Mouse (Mus musculus) testis, adult 2 months (tissue): ENCODE results near the gene Rad23a. TPM values are rescaled to one million over a fixed set of nuclear protein-coding genes. Genes with fewer than 3 reads are reported as not detected.

ENCODE experiments used
- H3K27ac ChIP-seq: fragments of 200-500 bp; 2 replicates; pipeline ENCODE4 v1.5.1; 2012; ENCODE audit warnings: low read depth, low read length; ENCODE audit not compliant: control insufficient read depth, insufficient read depth
- H3K27me3 ChIP-seq: fragments of 200-500 bp; 2 replicates; pipeline ENCODE4 v1.6.1; 2012; ENCODE audit warnings: mild to moderate bottlenecking, low read length, moderate library complexity; ENCODE audit not compliant: control insufficient read depth, insufficient read depth
- H3K36me3 ChIP-seq: fragments of 200-500 bp; 2 replicates; pipeline ENCODE4 v1.6.1; 2012; ENCODE audit warnings: mild to moderate bottlenecking, low read length; ENCODE audit not compliant: control insufficient read depth, insufficient read depth
- H3K4me1 ChIP-seq: fragments of 200-500 bp; 2 replicates; pipeline ENCODE4 v1.6.1; 2012; ENCODE audit warnings: low read length; ENCODE audit not compliant: control insufficient read depth, insufficient read depth
- H3K4me3 ChIP-seq: fragments of 200-500 bp; 2 replicates; pipeline ENCODE4 v1.5.1; 2012; ENCODE audit warnings: low read depth, mild to moderate bottlenecking, low read length, moderate library complexity, mixed read lengths; ENCODE audit not compliant: control insufficient read depth
- CTCF ChIP-seq: fragments of 200-500 bp; IDR thresholded peaks from 2 replicates; pipeline ENCODE4 v1.5.1; 2012; ENCODE audit warnings: low read depth, mild to moderate bottlenecking, inconsistent platforms, low read length, moderate library complexity; ENCODE audit not compliant: control insufficient read depth, insufficient read depth, insufficient replicate concordance
- POLR2A ChIP-seq: fragments of 200-500 bp; IDR thresholded peaks from 2 replicates; pipeline ENCODE4 v1.6.1; 2012; ENCODE audit warnings: low read depth, mild to moderate bottlenecking, inconsistent platforms, low read length, moderate library complexity; ENCODE audit not compliant: control insufficient read depth
- polyA plus RNA-seq: library from polyadenylated mRNA; depleted of rRNA; stranded (reverse); fragments of >200 nt; gene quantifications from 2 replicates; pipeline ENCODE4 v1.2.3, GENCODE M21; 2012

Gene Rad23a
- polyA plus RNA-seq, 1 experiment: 106 TPM

GRCm38 (mm10) chr8:84789345-84789744 lies 51.1 kb downstream of the Rad23a start:
- Histone ChIP-seq H3K27me3 (no peaks in the 10 kb centered on the region), H3K4me1 (peaks cover 19% of the 10 kb centered on the region), H3K4me3 (no peak overlapping the region), H3K27ac (no peak overlapping the region), H3K36me3 (no peaks in the 10 kb centered on the region)
- TF ChIP-seq POLR2A: no peak
- no peak for TF ChIP-seq CTCF

GRCm38 (mm10) chr8:84788896-84789295 lies 51.6 kb downstream of the Rad23a start:
- TF ChIP-seq POLR2A: no peak
- no peak overlapping the region for H3K4me3 ChIP-seq
- no peaks in the 10 kb centered on the region for H3K36me3 ChIP-seq
- no peaks in the 10 kb centered on the region for H3K27me3 ChIP-seq
- no peak overlapping the region for H3K27ac ChIP-seq
- H3K4me1 ChIP-seq: peaks cover 22% of the 10 kb centered on the region

- TF ChIP-seq CTCF (no peak), POLR2A (no peak)
- Histone ChIP-seq H3K36me3 (no peaks in the 10 kb centered on the region), H3K27me3 (no peaks in the 10 kb centered on the region), H3K27ac (no peak overlapping the region), H3K4me3 (no peak overlapping the region), H3K4me1 (peaks cover 22% of the 10 kb centered on the region)
These were observed 52.8 kb downstream of the Rad23a start for GRCm38 (mm10) chr8:84787523-84788302.

- H3K36me3 ChIP-seq: no peaks in the 10 kb centered on the region
- TF ChIP-seq CTCF (no peak), POLR2A (no peak)
- H3K27me3 ChIP-seq: no peaks in the 10 kb centered on the region
- H3K4me3 ChIP-seq: no peak overlapping the region
- H3K4me1 ChIP-seq: peaks cover 22% of the 10 kb centered on the region
- no peak overlapping the region for H3K27ac ChIP-seq
These were observed 53.5 kb downstream of the Rad23a start for GRCm38 (mm10) chr8:84786801-84787467.

- Histone ChIP-seq H3K27me3 (no peaks in the 10 kb centered on the region), H3K27ac (no peak overlapping the region), H3K4me3 (no peak overlapping the region), H3K4me1 (peaks cover 22% of the 10 kb centered on the region), H3K36me3 (no peaks in the 10 kb centered on the region)
- TF ChIP-seq POLR2A (no peak), CTCF (no peak)
These were observed 54.4 kb downstream of the Rad23a start for GRCm38 (mm10) chr8:84785756-84786677.

- no peaks in the 10 kb centered on the region for H3K27me3 ChIP-seq
- H3K36me3 ChIP-seq: no peaks in the 10 kb centered on the region
- peaks cover 22% of the 10 kb centered on the region for H3K4me1 ChIP-seq
- no peak for TF ChIP-seq CTCF
- no peak for TF ChIP-seq POLR2A
- no peak overlapping the region for H3K4me3 ChIP-seq
- no peak overlapping the region for H3K27ac ChIP-seq
These were observed 55.0 kb downstream of the Rad23a start for GRCm38 (mm10) chr8:84785506-84785755.
